Mouse (Mus musculus): ENCODE results near the gene Them7. TPM values are rescaled to one million over a fixed set of nuclear protein-coding genes. Genes with fewer than 3 reads are reported as not detected.
A peak's percentile ranks its signal among the peaks of the same experiment; 100 is the strongest.

Gene Them7
- 1 to 10 TPM; 1.4 to 1.6 TPM for total RNA-seq (2021)
- long read RNA-seq, experiment 1, partial matches to known transcripts: 0 of 5 reads
- long read RNA-seq, experiment 1, other reads (novel, unspliced or antisense): 0 of 5 reads
- long read RNA-seq, experiment 2, partial matches to known transcripts: 0 of 3 reads
- long read RNA-seq, experiment 2, other reads (novel, unspliced or antisense): 0 of 3 reads

GRCm38 (mm10) chr2:105224134-105224986, at the start of gene Them7:
Gene Them7 (plus strand): TSS chr2:105224320.
- peak; percentile 51 to 57 for DNase-seq
- intact Hi-C loops (cut with DNase I): no loop called here

DNA sequence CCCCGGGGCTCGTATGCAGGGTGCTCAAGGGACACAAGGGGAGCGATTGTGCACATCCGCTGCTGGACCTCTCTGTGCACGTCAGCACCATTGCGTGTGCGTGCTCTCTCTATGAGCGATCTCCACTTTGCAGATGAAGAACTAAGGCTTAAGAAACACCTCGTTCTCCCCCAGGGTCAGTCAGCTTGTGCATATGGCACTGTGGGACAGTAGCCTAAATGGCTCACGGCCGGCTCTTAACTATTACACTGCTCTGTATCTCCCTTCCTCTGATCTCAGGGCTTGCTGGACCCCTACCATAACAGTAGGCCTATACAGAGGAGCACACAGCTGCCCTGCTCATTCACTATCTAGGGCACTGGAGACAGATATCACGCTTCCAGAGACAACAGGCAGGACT, 45.2 kb upstream of the Them7 start:
- no peak for DNase-seq
- intact Hi-C loops (cut with DNase I): loop anchor here (5.0 kb wide), 1 partner anchor 47 kb away; no protein-coding TSS in a partner anchor

GRCm38 (mm10) chr2:105182501-105182900, 41.6 kb upstream of the Them7 start:
- intact Hi-C loops (cut with DNase I): no loop called here
- no peak for DNase-seq

DNA sequence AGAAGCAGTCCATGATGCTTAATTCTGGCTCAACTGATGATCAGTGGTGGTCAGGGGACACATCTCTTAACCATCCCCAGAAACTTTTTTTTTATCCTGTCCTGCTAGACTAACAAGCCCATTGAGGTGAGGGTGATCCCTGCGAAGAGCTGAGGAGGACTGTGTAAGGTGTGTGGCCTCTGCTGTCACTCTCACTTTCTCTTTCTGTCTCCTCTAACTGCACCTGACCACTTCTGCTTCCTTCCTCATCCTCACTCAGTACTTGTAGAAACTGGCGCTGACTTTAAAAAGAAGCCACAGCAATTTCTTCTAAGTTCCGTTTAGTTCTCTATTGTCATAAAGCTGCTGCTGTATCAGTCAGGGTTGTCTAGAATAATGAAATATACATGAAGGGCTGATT, 39.0 kb upstream of the Them7 start:
- DNase-seq: no peak
- intact Hi-C loops (cut with DNase I): loop anchor here (5.0 kb wide), 2 partner anchors 73 to 113 kb away; no protein-coding TSS in a partner anchor

GRCm38 (mm10) chr2:105185768-105186529, 38.2 kb upstream of the Them7 start:
- intact Hi-C loops (cut with DNase I): loop anchor here (1.0 to 5.0 kb wide), 3 partner anchors 74 to 301 kb away; no protein-coding TSS in a partner anchor
- no peak for DNase-seq

- intact Hi-C loops (cut with DNase I): loop anchor here (1.0 to 5.0 kb wide), 3 partner anchors 74 to 301 kb away; no protein-coding TSS in a partner anchor
- DNase-seq: no peak
Measured at GRCm38 (mm10) chr2:105186591-105186990, 37.5 kb upstream of the Them7 start.

- peak in 1 of 2 experiments; percentile 31 for DNase-seq
- intact Hi-C loops (cut with DNase I): loop anchor here (5.0 kb wide), 2 partner anchors 76 to 116 kb away; no protein-coding TSS in a partner anchor
Measured at GRCm38 (mm10) chr2:105188182-105188581, 35.9 kb upstream of the Them7 start.

DNA sequence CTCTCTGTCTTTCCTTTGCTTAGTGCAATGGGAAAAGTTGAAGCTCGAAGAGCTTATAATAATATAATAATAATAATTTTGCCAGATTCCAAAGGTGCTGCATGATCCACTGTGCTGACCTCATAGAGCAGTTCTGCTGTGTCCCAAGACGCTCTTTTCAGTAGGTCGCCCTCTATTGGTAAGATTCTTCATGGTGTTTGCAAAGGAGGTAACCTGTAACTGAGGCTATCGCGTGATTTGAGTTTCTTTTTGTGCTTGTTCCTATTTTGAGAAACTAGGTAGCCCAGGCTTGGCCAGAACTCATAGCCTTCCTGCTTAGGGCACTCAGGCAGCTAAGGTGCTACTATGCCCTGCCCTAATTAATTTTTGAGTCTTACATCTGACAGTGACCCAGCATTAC, 34.8 kb upstream of the Them7 start:
- peak in 1 of 2 experiments; percentile 13 for DNase-seq

GRCm38 (mm10) chr2:105200152-105200551, 24.0 kb upstream of the Them7 start:
- no peak for DNase-seq
- intact Hi-C loops (cut with DNase I): no loop called here

More for the DNA sequence above, 34.8 kb upstream of the Them7 start:
- intact Hi-C loops (cut with DNase I): loop anchor here (5.0 kb wide), 2 partner anchors 77 to 117 kb away; no protein-coding TSS in a partner anchor

- no peak for DNase-seq
- intact Hi-C loops (cut with DNase I): no loop called here
Measured at GRCm38 (mm10) chr2:105206563-105207174, 17.5 kb upstream of the Them7 start.

GRCm38 (mm10) chr2:105212839-105213238, 11.3 kb upstream of the Them7 start:
- intact Hi-C loops (cut with DNase I): no loop called here
- no peak for DNase-seq

DNA sequence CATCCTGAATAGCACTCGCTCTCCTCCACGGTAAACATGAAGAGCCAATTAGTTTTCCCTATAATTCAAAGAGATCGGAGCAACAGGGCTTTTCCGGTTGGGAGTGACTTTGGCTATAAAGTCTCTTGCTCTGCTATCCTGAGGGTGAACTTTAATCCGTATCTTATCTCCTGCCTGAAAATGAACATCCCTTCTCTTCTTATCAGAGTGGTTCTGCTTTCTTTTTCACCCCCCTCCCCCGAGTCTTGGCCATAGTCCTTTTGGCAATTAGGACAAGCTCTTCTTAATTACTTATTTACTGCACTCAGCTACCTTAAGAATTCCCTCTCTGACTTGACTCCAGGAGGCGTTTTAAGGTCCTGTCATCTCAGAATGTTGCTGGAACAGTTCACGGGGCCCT, 8.2 kb upstream of the Them7 start:
- intact Hi-C loops (cut with DNase I): no loop called here
- no peak for DNase-seq

GRCm38 (mm10) chr2:105219229-105219628, 4.9 kb upstream of the Them7 start:
- intact Hi-C loops (cut with DNase I): no loop called here

GRCm38 (mm10) chr2:105219664-105220063, 4.5 kb upstream of the Them7 start:
- intact Hi-C loops (cut with DNase I): no loop called here
- no peak for DNase-seq

More at GRCm38 (mm10) chr2:105219229-105219628, 4.9 kb upstream of the Them7 start:
- DNase-seq: no peak

- no peak for DNase-seq
- intact Hi-C loops (cut with DNase I): no loop called here
Measured at GRCm38 (mm10) chr2:105220738-105221303, 3.3 kb upstream of the Them7 start.

- intact Hi-C loops (cut with DNase I): no loop called here
- no peak for DNase-seq
Measured at GRCm38 (mm10) chr2:105223606-105224005, 514 bp upstream of the Them7 start.

DNA sequence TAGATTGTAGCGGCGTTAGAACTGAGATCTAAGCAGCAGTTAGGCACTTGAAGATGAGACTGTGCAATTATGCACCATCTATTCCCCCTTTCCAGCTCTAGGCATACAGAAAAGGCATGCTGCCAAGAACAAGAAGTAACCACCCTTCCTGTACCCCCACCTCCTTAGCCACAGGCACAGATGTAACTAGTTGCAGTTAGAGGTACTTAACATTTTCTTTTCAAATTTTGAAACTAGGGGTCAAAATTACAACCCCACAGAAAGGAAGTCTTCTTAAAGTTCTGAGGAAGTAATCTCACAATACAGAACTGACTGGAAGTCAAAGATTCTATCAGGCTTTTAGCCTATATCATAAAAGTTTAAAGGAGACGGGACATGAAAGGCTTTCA, 861 bp downstream of the Them7 start:
- no peak for DNase-seq
- intact Hi-C loops (cut with DNase I): loop anchor here (5.0 kb wide), 2 partner anchors 98 to 538 kb away; partner anchors contain the start of gene Wt1

GRCm38 (mm10) chr2:105226297-105226958, 2.3 kb downstream of the Them7 start:
- DNase-seq: no peak
- intact Hi-C loops (cut with DNase I): loop anchor here (5.0 kb wide), 2 partner anchors 99 to 539 kb away; partner anchors contain the start of gene Wt1

GRCm38 (mm10) chr2:105228416-105228815, 4.3 kb downstream of the Them7 start:
- intact Hi-C loops (cut with DNase I): loop anchor here (5.0 kb wide), 2 partner anchors 101 to 541 kb away; partner anchors contain the start of gene Wt1
- DNase-seq: peak; percentile 44 to 66

All from heart, postnatal 14 days (tissue).